Mouse (Mus musculus): ENCODE measurements at regions not wholly inside any gene's neighbourhood (a gene's known extent, or its start where the extent isn't known, plus 50 kb on each side); places are given as distances from the start of the nearest gene placed in this dataset.

DNA sequence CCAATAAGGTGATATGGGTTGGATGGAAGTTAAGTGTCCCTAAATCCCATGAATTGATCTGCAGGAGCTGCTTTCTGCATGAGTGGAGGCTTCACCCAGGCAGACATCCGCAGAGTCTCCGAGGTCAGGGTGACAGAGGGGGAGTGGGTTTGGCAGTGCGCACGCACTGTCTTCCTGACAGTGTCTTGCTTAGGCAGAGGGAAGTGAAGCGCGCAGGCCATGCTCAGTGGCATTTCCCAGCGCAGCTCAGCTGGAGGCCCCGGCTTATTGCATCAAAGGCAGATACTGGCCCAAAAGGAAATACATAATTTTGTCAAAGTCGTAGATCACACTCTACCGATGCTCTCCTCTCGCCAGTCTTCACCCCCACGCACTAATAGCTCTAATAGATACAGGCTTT is 252.7 kb upstream of the Dnajc24 start:
- TF ChIP-seq CTCF (IDR thresholded peaks at IDR 0.05; ENCODE audit: low read depth) (no peak), EP300 (IDR thresholded peaks at IDR 0.05; ENCODE audit: low read depth) (no peak)
- no peak for ATAC-seq

DNA sequence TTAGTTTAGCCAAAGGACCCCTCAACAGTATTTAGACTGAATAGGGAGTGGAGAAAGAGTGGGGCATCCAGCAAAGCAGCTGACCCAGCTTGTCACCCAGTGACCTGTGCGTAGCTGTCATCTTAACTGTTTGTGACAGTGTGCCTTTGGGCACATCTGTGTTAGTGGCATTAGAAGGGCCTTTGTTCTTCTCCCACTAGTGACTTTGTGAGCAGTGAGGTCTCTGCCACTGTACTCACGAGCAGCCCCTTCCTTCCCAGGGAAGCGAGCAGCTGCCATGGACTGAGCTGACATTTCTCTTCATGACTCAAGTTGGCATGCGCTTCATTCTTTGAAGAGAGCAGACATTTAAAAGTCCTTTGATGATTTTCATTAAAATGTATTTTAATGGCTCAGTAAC is 231.0 kb upstream of the Dnajc24 start:
- no peak for DNase-seq
- H3K4me2 ChIP-seq (ENCODE audit: low read depth, low read length) = no peak overlapping the region
- no peak overlapping the region for H3K9ac ChIP-seq (replicated peaks)
- 79% methylated on average over 4 of the region's 4 CpGs for WGBS (ENCODE audit: insufficient replicate concordance)
- H3K4me1 ChIP-seq (ENCODE audit: insufficient read depth) = no peaks in the 10 kb centered on the region
- TF ChIP-seq EP300 (IDR thresholded peaks at IDR 0.05; ENCODE audit: low read depth) = no peak
- no peak for TF ChIP-seq CTCF (IDR thresholded peaks at IDR 0.05; ENCODE audit: low read depth)
- H3K36me3 ChIP-seq (replicated peaks; ENCODE audit: insufficient read depth, low read length) = no peaks in the 10 kb centered on the region
- H3K4me3 ChIP-seq (ENCODE audit: low read depth, low read length) = no peak overlapping the region
- H3K27me3 ChIP-seq (ENCODE audit: insufficient read depth, low read length) = no peaks in the 10 kb centered on the region
- no peak for ATAC-seq
- no peak overlapping the region for H3K27ac ChIP-seq (ENCODE audit: low read depth)
- no peaks in the 10 kb centered on the region for H3K9me3 ChIP-seq (ENCODE audit: low read length)

More for the DNA sequence above, 252.7 kb upstream of the Dnajc24 start:
- 66% methylated on average over 12 of the region's 12 CpGs for WGBS (ENCODE audit: insufficient replicate concordance)
- no peaks in the 10 kb centered on the region for H3K36me3 ChIP-seq (replicated peaks; ENCODE audit: insufficient read depth, low read length)
- H3K4me1 ChIP-seq (ENCODE audit: insufficient read depth) = no peaks in the 10 kb centered on the region
- H3K9me3 ChIP-seq (ENCODE audit: low read length) = no peaks in the 10 kb centered on the region
- no peak overlapping the region for H3K9ac ChIP-seq (replicated peaks)
- H3K4me2 ChIP-seq (ENCODE audit: low read depth, low read length) = no peak overlapping the region
- H3K4me3 ChIP-seq (ENCODE audit: low read depth, low read length) = no peak overlapping the region
- no peak overlapping the region for H3K27ac ChIP-seq (ENCODE audit: low read depth)
- no peaks in the 10 kb centered on the region for H3K27me3 ChIP-seq (ENCODE audit: insufficient read depth, low read length)
- DNase-seq = no peak

DNA sequence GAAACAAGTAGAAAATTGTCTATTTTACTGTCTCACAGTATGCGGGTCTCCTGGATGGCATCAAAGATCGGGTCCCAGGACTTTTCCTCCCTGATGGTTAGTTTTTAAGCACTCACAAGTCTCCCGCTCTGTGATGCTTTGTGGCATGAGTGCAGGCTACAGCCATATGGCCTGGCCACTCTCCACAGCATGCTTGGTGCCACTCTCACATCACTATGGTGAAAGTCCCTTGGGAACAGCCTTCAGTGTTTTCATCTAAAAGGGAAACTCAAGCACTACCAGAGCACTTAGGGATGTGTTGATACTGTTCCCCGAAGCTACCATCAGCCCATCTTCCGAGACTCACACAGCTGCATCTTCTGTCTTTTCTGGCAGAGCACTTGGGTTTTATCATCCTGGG is 227.8 kb upstream of the Dnajc24 start:
- no peaks in the 10 kb centered on the region for H3K36me3 ChIP-seq (replicated peaks; ENCODE audit: insufficient read depth, low read length)
- DNase-seq = no peak
- no peak overlapping the region for H3K9ac ChIP-seq (replicated peaks)
- H3K4me1 ChIP-seq (ENCODE audit: insufficient read depth) = no peaks in the 10 kb centered on the region
- no peaks in the 10 kb centered on the region for H3K9me3 ChIP-seq (ENCODE audit: low read length)
- no peak for ATAC-seq
- H3K27ac ChIP-seq (ENCODE audit: low read depth) = no peak overlapping the region
- H3K27me3 ChIP-seq (ENCODE audit: insufficient read depth, low read length) = no peaks in the 10 kb centered on the region
- H3K4me2 ChIP-seq (ENCODE audit: low read depth, low read length) = no peak overlapping the region
- TF ChIP-seq CTCF (IDR thresholded peaks at IDR 0.05; ENCODE audit: low read depth) = no peak
- TF ChIP-seq EP300 (IDR thresholded peaks at IDR 0.05; ENCODE audit: low read depth) = no peak
- H3K4me3 ChIP-seq (ENCODE audit: low read depth, low read length) = no peak overlapping the region
- 80% methylated on average over 5 of the region's 5 CpGs for WGBS (ENCODE audit: insufficient replicate concordance)

DNA sequence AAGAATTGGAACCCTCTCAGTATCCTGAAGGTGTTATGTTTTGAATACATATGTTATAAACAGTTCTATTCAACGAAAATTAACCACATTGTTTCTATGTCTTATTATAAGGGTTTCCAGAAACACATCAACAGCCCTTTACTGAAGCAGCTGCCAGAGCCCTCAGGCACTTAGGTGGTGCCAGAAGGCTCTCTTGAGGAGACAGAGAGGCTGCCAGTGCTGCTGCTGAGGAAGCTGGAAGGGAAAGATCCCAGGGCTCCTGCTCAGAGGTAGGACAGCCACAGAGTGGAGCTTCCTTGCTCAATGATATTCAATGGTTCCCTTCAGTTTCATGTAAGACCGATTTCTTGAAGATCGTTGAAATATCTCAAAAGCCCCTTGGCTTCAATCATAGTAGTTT is 226.7 kb upstream of the Dnajc24 start:
- H3K9me3 ChIP-seq (ENCODE audit: low read length) = no peaks in the 10 kb centered on the region
- ATAC-seq = no peak
- H3K4me3 ChIP-seq (ENCODE audit: low read depth, low read length) = no peak overlapping the region
- no peak for DNase-seq
- H3K27ac ChIP-seq (ENCODE audit: low read depth) = no peak overlapping the region
- TF ChIP-seq CTCF (IDR thresholded peaks at IDR 0.05; ENCODE audit: low read depth) (no peak), EP300 (IDR thresholded peaks at IDR 0.05; ENCODE audit: low read depth) (no peak)
- no peak overlapping the region for H3K4me2 ChIP-seq (ENCODE audit: low read depth, low read length)
- WGBS (ENCODE audit: insufficient replicate concordance) = 64% methylated on average over 3 of the region's 3 CpGs
- no peaks in the 10 kb centered on the region for H3K36me3 ChIP-seq (replicated peaks; ENCODE audit: insufficient read depth, low read length)
- no peaks in the 10 kb centered on the region for H3K4me1 ChIP-seq (ENCODE audit: insufficient read depth)
- H3K27me3 ChIP-seq (ENCODE audit: insufficient read depth, low read length) = no peaks in the 10 kb centered on the region
- no peak overlapping the region for H3K9ac ChIP-seq (replicated peaks)

DNA sequence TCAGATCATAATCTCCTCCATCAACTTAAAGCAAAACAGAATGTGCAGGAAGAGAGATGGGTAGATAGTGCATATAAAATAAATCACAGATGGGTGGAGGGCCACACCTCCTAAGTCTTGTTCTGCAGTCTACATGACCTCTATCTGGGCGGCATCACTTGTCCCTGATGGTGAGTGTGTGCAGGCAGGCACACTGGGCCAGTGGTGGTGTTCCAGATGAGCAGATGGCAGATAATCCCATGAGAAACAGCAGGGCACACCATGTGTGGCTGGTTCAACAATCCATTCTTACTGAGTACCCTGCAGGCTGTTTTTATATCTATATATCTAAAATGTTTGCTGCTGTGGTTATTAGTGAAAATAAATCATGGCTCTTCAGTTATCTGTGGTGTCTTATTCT is 224.9 kb upstream of the Dnajc24 start:
- Histone ChIP-seq H3K9ac (replicated peaks) (no peak overlapping the region), H3K27me3 (ENCODE audit: insufficient read depth, low read length) (no peaks in the 10 kb centered on the region), H3K4me1 (ENCODE audit: insufficient read depth) (no peaks in the 10 kb centered on the region), H3K9me3 (ENCODE audit: low read length) (no peaks in the 10 kb centered on the region), H3K36me3 (replicated peaks; ENCODE audit: insufficient read depth, low read length) (no peaks in the 10 kb centered on the region), H3K4me2 (ENCODE audit: low read depth, low read length) (no peak overlapping the region), H3K4me3 (ENCODE audit: low read depth, low read length) (no peak overlapping the region), H3K27ac (ENCODE audit: low read depth) (no peak overlapping the region)
- no peak for ATAC-seq
- no peak for DNase-seq
- TF ChIP-seq EP300 (IDR thresholded peaks at IDR 0.05; ENCODE audit: low read depth) (no peak), CTCF (IDR thresholded peaks at IDR 0.05; ENCODE audit: low read depth) (no peak)
- WGBS (ENCODE audit: insufficient replicate concordance) = 44% methylated on average over 1 of the region's 1 CpGs

DNA sequence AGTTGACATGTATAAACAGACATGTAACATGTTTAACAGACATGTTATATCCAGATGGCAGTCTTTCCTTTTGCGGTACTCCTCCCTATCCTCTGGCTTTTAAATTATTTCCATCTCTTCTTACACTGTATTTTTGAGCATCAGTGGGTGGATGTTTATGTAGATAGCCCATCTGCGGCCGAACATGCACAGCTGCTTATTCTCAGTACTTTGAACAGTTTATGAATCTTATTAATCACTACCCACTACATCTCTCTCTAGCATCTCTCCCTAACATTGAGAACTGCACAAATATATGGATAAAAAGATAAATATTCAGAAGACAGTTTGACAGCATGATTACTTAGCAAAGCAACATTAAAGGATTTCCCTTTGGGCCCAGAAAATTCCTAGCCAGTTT is 212.8 kb upstream of the Dnajc24 start:
- H3K4me2 ChIP-seq (ENCODE audit: low read depth, low read length) = no peak overlapping the region
- no peaks in the 10 kb centered on the region for H3K36me3 ChIP-seq (replicated peaks; ENCODE audit: insufficient read depth, low read length)
- TF ChIP-seq EP300 (IDR thresholded peaks at IDR 0.05; ENCODE audit: low read depth) = no peak
- TF ChIP-seq CTCF (IDR thresholded peaks at IDR 0.05; ENCODE audit: low read depth) = no peak
- ATAC-seq (no peak), DNase-seq (no peak)
- H3K9me3 ChIP-seq (ENCODE audit: low read length) = no peaks in the 10 kb centered on the region
- H3K4me1 ChIP-seq (ENCODE audit: insufficient read depth) = no peaks in the 10 kb centered on the region
- no peaks in the 10 kb centered on the region for H3K27me3 ChIP-seq (ENCODE audit: insufficient read depth, low read length)
- H3K27ac ChIP-seq (ENCODE audit: low read depth) = no peak overlapping the region
- H3K4me3 ChIP-seq (ENCODE audit: low read depth, low read length) = no peak overlapping the region
- 82% methylated on average over 3 of the region's 3 CpGs for WGBS (ENCODE audit: insufficient replicate concordance)
- H3K9ac ChIP-seq (replicated peaks) = no peak overlapping the region

DNA sequence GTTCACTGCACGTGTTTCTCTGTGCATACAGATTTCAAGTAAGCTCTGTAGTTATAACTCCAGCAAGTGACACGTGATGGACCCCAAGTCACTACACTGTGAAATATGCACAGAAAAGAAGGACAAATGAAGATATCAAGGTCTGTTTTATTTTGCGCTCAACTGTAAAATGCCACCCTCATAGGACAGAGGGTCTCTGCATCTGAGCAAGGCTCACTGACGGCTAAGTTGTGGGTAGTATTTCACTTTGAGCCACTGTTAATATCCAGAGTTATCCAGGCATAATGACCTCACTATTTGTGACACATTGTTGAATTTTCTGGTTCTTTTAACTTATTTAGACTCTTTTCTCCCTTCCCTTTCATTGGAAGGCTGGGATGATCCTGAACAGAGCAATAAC is 210.4 kb upstream of the Dnajc24 start:
- DNase-seq = no peak
- ATAC-seq = no peak
- H3K27me3 ChIP-seq (ENCODE audit: insufficient read depth, low read length) = no peaks in the 10 kb centered on the region
- no peak overlapping the region for H3K9ac ChIP-seq (replicated peaks)
- no peaks in the 10 kb centered on the region for H3K9me3 ChIP-seq (ENCODE audit: low read length)
- no peak overlapping the region for H3K4me2 ChIP-seq (ENCODE audit: low read depth, low read length)
- H3K4me3 ChIP-seq (ENCODE audit: low read depth, low read length) = no peak overlapping the region
- H3K4me1 ChIP-seq (ENCODE audit: insufficient read depth) = no peaks in the 10 kb centered on the region
- no peaks in the 10 kb centered on the region for H3K36me3 ChIP-seq (replicated peaks; ENCODE audit: insufficient read depth, low read length)
- WGBS (ENCODE audit: insufficient replicate concordance) = 76% methylated on average over 4 of the region's 4 CpGs
- H3K27ac ChIP-seq (ENCODE audit: low read depth) = no peak overlapping the region
- TF ChIP-seq CTCF (IDR thresholded peaks at IDR 0.05; ENCODE audit: low read depth) = no peak
- TF ChIP-seq EP300 (IDR thresholded peaks at IDR 0.05; ENCODE audit: low read depth) = no peak

Measured in liver, postnatal 0 days (tissue).